Mouse (Mus musculus) stomach, adult 2 months (tissue): ENCODE data around the gene Gng3. TPM values are rescaled to one million over a fixed set of nuclear protein-coding genes. Genes with fewer than 3 reads are reported as not detected.

Experiments
- polyA plus RNA-seq: library from polyadenylated mRNA; depleted of rRNA; stranded (reverse); fragments of >200 nt; gene quantifications from 2 replicates; pipeline ENCODE4 v1.2.3, GENCODE M21; 2012; rRNA removed

Gng3 gene
- 0.41 and 0.42 TPM in 2 replicates for polyA plus RNA-seq

DNA sequence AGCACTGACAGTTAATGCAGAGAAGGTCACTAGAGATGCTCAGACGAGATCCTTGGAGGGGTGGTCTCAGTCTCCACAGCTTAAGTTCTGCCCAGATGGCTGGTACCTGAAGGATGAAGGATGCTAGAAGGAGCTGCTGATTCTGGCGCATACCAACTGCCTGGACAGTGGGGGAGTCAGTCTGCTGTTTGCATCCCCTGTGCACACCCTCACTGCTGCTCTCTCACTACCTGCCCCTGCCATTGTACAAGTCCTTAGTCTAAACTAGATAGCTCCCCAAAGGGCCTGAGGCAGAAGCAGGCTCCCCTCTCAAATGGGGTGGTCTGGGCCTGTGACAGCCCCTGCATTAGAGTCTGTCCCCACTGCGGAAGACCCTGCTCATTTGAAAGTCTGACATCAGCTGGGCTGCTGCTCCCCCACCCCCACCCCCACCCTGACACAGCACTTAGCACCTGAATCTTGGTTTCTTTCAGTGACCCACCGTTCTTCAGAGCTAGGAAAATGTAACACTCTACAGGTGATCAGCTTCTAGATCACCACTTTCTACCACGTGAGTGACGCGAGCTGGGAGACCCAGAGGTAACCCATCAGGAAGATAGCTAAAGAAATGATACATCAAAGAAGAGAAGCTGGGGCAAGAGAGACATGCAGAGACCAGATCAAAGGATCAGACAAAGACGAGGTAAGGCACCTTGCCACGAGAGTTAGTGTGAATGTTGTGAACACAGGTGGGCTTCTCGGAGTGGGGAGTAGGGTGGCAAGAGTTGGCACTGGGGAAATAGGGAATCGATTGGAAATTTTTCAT is at the start of gene Gng3:
Gng3 (minus strand) TSS at position 92 of the 805 bp plus-strand sequence.

DNA sequence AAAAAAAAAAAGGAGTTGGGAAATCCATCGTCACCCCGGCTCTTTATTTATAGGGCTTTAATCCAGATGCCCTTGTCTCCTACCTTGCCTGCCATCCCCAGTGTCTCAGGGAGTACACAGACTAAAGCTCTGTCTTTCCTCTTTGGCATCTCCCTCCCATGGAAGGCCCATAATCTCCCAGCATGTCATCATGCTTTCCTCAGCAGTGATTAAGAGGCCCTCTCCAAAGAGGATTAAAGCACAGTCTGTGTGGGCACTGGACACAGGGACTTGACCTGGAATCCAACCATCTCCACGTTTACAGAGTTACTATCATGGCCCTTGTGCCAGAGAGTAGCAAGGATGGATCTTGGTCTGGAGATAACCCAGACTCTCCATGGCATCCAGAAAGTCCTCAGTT is 44.6 kb upstream of the Gng3 start, which contains the start of the genes Lbhd1 and Gm49403:
Lbhd1 (plus strand) TSS at position 117 of the 400 bp plus-strand sequence.
Gm49403 (plus strand) TSS at position 315 of the 400 bp plus-strand sequence.

DNA sequence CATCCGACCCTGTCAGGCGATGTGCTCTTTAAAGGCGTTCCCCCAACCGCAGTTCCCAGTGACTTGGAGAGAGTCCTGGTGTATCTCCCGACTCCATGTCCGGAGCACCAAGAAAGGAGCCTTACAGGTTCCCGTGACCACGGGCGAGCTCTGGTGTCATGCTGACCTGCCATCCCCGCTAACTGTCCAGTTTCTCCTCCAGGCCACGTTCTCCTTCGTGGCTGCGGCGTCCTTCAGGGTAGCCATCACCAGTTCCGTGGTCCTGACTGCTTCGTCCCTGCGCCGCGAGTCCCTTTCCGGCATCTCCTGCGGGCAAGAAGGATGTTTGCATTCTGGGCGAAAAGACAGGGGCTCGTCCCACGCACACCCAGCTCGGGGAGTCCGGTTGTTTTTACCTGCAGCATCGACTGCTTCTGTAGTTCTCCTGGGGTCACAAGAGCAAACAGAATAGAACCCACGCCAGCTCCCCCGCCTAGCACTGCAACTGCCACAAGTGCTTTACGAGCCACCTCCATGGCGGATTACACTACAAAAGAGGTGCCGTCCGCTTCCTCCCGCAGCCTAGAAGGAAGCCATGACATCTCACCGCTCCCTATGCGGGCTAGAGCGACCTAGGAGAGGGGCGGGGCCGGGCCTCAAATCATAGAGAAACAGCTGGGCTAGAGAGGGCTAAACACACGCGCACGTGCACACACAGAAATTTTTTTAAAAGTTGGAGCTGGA is 41.5 kb upstream of the Gng3 start, which contains the start of gene Uqcc3:
Uqcc3 (minus strand) TSS at position 613 of the 723 bp plus-strand sequence.

DNA sequence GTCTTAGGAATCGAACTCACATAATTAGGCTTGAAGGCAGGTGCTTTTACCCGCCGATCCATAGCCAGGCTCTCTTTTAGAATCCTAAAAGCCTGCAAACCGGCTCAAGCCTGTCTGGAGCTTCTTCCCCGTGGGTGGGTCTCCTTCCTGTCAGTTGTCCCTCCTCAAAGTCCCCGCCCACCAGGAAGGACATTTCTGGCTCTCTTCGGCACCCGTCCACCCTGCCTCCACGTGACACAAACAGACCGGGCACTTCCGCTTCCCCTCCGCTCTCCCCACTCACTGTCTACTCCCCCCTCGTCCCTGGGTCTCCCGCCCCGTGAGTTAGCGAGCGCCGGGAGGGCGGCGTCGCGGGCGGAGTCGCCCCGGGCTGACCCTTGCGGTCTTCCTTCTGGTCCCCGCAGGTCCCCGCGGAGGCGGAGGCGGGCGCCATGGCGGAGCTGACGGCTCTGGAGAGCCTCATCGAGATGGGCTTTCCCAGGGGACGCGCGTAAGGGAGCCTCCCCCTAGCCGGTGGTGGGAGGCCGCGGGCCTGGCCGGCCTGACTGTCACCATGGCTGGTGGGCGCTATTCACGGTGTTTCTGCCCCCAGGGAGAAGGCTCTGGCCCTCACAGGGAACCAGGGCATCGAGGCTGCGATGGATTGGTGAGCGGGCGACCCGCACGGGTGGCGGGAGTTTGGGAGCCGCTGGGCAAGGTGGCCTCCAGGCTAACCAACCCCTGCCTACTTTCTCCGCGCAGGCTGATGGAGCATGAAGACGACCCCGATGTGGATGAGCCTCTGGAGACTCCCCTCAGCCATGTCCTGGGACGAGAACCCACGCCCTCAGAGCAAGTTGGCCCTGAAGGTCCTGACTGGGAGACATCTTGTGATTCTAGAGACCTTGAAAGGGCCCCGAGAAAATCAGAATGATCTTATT is 32.5 kb upstream of the Gng3 start, which contains the start of gene Ubxn1:
Ubxn1 (plus strand) TSS at position 230 of the 920 bp plus-strand sequence.

DNA sequence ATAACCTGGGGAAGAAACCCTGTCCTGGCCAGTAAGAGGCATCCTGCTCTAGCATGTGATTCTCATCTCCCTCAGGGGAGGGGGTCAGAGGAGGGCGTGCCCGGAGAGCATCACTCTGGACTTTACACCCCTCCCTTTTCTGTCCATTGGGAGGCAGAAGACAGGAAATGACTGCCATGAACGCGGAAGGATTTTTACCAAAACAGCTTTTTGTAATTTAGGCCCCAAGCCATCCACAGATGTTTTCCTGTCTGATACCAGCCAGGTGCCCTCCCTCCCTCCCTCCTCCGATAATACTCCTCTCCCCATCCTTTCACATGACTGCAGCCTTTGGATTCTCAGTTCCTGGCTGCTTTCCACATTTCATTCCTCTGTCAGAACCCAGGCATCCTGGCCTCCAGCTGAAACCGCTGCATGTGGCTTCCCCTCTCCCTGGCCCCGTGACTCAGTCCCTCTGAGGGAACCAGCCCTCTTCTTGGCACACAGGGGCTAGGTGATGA is 11.5 kb upstream of the Gng3 start, which contains the start of gene Lrrn4cl:
Lrrn4cl (plus strand) TSS at position 367 of the 500 bp plus-strand sequence.

DNA sequence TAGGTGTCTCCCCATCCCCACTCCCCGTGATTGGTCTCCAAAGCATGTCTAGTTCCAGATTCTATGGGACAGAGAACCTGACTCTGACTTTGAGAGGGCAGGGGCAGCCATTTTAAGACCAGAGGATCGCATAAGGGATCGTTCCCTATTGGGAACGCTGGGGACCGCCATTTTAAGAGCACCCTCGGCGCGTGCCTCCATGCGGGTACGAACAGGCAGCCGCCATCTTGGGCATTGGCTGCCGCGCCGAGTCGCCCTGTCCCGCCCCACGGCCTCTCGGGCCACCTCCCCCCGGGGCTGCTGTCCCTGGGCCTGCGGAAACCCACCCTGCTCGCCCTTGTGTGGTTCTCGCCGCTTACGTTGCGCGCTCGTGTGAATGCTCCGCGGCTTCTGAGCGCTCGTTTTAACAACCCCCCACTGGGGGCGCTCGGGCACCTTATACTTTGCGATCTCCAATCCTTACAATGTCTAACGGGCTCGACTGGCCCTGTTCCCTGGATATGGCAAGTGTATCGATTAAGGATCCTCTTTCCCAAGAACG is 1.7 kb downstream of the Gng3 start, which contains the start of gene Bscl2:
Bscl2 (plus strand) TSS at position 217 of the 541 bp plus-strand sequence.

DNA sequence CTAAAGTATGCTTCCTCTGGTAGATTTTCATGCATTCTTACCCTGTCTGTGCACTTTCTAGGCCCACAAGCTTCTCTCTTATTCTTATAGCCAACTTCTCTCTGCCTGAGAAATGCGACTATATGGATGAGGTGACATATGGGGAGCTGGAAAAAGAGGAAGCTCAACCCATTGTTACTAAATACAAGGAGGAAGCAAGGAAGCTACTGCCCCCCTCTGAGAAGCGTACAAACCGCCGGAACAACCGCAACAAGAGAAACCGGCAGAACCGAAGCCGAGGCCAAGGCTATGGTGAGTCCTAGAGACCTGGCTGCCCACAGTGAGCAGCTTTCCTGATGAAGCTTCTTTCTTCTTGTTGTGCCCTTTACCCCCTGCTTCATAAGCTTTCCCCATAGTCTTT is 9.3 kb downstream of the Gng3 start, which contains the start of gene AC129217.1:
AC129217.1 (plus strand) TSS at position 114 of the 400 bp plus-strand sequence.

DNA sequence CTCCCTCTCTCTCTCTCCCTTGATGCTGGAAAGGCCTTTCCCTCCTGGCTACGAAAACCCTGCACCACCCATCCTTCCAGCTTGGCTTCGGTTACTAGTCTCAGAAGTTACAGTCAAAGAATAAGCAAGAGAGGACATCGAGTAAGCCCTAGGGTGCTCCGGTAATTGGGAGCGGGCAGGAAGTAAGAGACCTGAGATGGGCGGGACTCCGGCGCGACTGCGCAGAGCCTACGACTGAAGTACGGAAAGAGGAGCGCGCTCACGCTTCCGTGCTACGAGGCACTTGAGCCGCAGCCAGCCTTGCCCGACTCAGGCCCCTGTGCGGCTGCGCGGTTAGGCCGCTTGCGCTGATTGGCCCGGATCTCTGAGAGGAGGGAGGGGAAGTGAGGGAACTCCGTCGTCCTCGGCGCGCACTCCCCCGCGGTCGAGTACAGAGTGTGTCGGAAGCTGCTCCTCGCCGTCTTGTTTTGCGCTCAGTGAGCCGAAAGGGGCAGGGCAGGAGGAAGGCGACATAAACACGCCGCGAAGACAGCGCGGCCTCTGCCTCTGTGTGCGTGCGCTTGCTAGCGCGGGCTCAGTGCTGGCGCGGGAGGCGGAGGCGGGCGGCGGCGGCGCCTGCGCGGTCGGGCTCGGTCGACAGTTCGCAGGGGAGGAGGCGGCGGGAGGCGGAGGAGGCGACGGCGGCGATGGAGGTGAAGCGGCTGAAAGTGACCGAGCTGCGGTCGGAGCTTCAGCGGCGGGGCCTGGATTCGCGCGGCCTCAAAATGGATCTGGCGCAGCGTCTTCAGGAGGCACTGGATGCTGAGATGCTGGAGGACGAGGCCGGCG is 19.2 kb downstream of the Gng3 start, which contains the start of gene Hnrnpul2:
Hnrnpul2 (plus strand) TSS at position 415 of the 828 bp plus-strand sequence.

DNA sequence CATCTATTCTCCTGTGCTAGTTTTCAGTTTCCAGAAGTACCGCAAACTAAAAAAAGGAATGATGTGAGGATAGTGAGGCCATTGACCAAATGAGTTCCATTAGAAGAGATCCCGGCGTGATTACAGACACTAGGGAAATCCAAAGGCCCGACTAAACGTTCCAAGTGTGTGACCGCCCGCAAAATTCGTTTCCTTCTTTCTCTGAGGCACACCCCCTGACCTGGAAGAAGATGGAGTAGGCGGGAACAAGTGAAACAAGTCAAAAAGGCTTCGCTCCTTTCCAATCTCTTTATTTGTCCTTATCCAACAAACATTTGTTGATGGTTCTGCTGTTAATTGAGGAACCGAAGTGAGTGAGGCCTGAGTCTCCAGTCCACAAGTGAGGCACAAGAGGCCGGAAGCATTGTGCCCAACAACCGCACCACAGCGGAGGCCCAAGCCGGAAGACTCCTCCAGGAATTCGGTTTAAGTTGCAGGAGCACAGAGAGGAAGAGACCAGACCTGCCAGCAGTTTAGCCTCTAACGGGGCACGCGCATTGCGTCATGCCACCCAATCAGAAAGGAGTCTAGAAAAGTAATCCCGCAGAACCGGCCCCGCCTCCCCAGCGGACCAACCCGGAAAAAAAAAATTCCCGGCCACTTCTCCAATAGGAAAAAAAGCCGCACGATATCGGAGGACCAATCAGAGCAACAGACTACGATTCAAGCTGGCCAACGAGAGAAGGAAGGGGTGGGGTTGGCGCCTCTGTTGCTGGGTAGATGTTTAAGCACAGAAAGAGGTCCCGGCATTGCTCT is 20.0 kb downstream of the Gng3 start, which contains the start of gene Ttc9c:
Ttc9c (minus strand) TSS at position 533 of the 795 bp plus-strand sequence.

DNA sequence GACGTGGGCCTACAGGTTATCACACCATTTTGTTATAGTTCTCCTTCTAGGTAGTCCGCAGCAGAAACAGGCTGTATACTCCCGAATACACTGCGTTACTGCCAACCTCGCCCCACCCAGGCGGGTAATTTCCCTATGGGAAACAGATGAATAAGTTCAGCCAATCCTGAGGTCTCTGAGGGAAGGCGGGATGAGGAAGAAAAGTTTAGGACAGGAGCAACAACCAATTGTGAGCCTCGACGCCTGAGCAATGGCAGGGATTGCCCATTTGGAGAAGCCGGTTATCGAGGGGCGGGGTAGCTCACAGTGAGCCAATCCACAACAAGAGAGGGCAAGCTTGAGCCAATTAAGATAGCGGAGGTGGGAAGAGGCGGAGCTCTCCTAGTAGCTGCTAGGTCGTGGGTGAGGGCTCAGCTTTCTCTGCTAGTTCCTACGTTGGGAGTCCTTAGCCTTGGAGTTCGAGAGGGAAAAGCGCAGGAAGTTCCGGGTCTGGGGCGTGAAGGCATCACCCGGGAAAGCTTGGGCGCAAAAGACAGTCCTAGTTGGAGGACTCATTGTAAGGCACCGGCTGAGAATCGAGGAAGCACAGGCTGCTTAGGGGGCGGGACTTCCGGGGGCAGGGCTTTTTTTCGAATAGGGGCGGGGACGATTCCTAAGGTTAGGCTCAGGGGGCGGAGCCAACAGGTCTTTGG is 36.7 kb downstream of the Gng3 start, which contains the start of gene Zbtb3:
Zbtb3 (plus strand) TSS at position 426 of the 692 bp plus-strand sequence.

DNA sequence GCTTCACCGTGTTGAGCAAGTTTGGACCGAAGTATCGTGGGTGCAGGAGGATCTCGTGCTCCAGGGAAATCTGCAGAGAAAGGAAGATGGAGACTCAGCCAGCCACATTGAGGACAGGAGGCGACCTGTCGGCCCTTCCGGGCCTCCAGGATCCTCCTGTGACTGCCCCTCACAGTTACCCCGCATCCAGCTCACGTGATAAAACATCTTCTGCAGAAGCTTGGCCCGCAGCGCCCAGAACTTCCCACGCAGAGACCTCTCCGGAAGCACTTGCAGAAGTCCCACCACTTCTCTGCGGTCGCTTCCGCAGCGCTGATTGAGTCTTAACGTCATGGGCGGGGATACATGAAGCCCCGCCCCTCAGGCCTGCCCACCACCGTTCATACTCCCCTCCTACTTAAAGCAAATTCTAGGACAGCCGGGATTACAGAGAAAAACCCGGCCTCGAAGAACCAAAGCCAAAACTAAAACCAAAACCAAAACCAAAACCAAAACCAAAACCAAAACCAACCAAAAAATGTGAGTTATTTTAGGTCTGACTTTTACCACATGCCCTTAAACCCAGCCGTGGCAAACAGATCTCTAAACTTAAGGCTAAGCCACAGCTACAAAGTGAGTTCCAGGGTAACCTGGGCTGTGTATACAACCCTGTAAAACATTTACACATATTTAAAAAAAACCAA is 40.6 kb downstream of the Gng3 start, which contains the start of gene Polr2g:
Polr2g (minus strand) TSS at position 314 of the 683 bp plus-strand sequence.

Other genes with a start within 250 kb of the Gng3 start
- gene Slc22a8, start 247.9 kb downstream of the Gng3 start, polyA plus RNA-seq: not detected in 2 replicates
- gene Slc22a6, start 221.2 kb downstream of the Gng3 start, polyA plus RNA-seq: not detected in 2 replicates
- gene Chrm1, start 175.4 kb downstream of the Gng3 start, polyA plus RNA-seq: 2.4 and 2.8 TPM in 2 replicates
- gene Slc3a2, start 115.8 kb downstream of the Gng3 start, polyA plus RNA-seq: 59.0 and 70.9 TPM in 2 replicates
- gene Wdr74, start 103.4 kb downstream of the Gng3 start, polyA plus RNA-seq: 13.9 and 17.6 TPM in 2 replicates
- gene 1700092M07Rik, start 98.5 kb downstream of the Gng3 start, polyA plus RNA-seq: not detected in 2 replicates
- 28.6 and 29.7 TPM in 2 replicates for gene Stx5a, start 97.8 kb downstream of the Gng3 start, polyA plus RNA-seq
- 24.7 and 38.5 TPM in 2 replicates for gene Nxf1, start 82.1 kb downstream of the Gng3 start, polyA plus RNA-seq
- gene Tmem223, start 68.2 kb downstream of the Gng3 start, polyA plus RNA-seq: 107 and 138 TPM in 2 replicates
- gene Tmem179b, start 64.7 kb downstream of the Gng3 start, polyA plus RNA-seq: 63.5 and 70.7 TPM in 2 replicates
- 5.5 and 9.3 TPM in 2 replicates for gene Taf6l, start 52.8 kb downstream of the Gng3 start, polyA plus RNA-seq
- 9.7 and 10.4 TPM in 2 replicates for gene Polr2g, start 40.6 kb downstream of the Gng3 start, polyA plus RNA-seq
- 0.48 and 0.78 TPM in 2 replicates for gene Zbtb3, start 36.6 kb downstream of the Gng3 start, polyA plus RNA-seq
- gene Ttc9c, start 19.9 kb downstream of the Gng3 start, polyA plus RNA-seq: 1.4 and 2.1 TPM in 2 replicates
- 4.1 and 4.8 TPM in 2 replicates for gene Hnrnpul2, start 19.2 kb downstream of the Gng3 start, polyA plus RNA-seq
- gene AC129217.1, start 9.4 kb downstream of the Gng3 start, polyA plus RNA-seq: 0.61 TPM in 1 of 2 replicates, not detected in the other
- gene Bscl2, start 1.7 kb downstream of the Gng3 start, polyA plus RNA-seq: 102 and 130 TPM in 2 replicates
- 1.0 and 1.1 TPM in 2 replicates for gene Lrrn4cl, start 11.6 kb upstream of the Gng3 start, polyA plus RNA-seq
- gene Ubxn1, start 32.3 kb upstream of the Gng3 start, polyA plus RNA-seq: 92.0 and 115 TPM in 2 replicates
- gene Uqcc3, start 41.7 kb upstream of the Gng3 start, polyA plus RNA-seq: 7.5 and 9.7 TPM in 2 replicates
- 0.36 and 0.58 TPM in 2 replicates for gene Lbhd1, start 44.5 kb upstream of the Gng3 start, polyA plus RNA-seq
- not detected in 2 replicates for gene Gm49403, start 44.7 kb upstream of the Gng3 start, polyA plus RNA-seq
- 2.3 and 2.6 TPM in 2 replicates for gene 1810009A15Rik, start 49.7 kb upstream of the Gng3 start, polyA plus RNA-seq
- 0.21 TPM in 1 of 2 replicates, not detected in the other for gene Gm49416, start 49.7 kb upstream of the Gng3 start, polyA plus RNA-seq
- 12.8 and 15.7 TPM in 2 replicates for gene Ints5, start 53.8 kb upstream of the Gng3 start, polyA plus RNA-seq
- 23.0 and 34.6 TPM in 2 replicates for gene Ganab, start 58.9 kb upstream of the Gng3 start, polyA plus RNA-seq
- 51.9 and 68.6 TPM in 2 replicates for gene B3gat3, start 81.2 kb upstream of the Gng3 start, polyA plus RNA-seq
- gene Rom1, start 90.2 kb upstream of the Gng3 start, polyA plus RNA-seq: 10.0 and 15.1 TPM in 2 replicates
- gene Eml3, start 90.4 kb upstream of the Gng3 start, polyA plus RNA-seq: 27.6 and 30.6 TPM in 2 replicates
- gene Mta2, start 102.7 kb upstream of the Gng3 start, polyA plus RNA-seq: 7.1 and 8.7 TPM in 2 replicates
- 6.5 and 9.3 TPM in 2 replicates for gene Tut1, start 114.7 kb upstream of the Gng3 start, polyA plus RNA-seq
- gene Eef1g, start 127.8 kb upstream of the Gng3 start, polyA plus RNA-seq: 33.9 and 55.8 TPM in 2 replicates
- gene Ahnak, start 150.1 kb upstream of the Gng3 start, polyA plus RNA-seq: 6.4 and 12.5 TPM in 2 replicates
- 24.1 and 42.4 TPM in 2 replicates for gene Scgb1a1, start 248.8 kb upstream of the Gng3 start, polyA plus RNA-seq